Mouse (Mus musculus): ENCODE measurements around the gene Chtop.

DNA sequence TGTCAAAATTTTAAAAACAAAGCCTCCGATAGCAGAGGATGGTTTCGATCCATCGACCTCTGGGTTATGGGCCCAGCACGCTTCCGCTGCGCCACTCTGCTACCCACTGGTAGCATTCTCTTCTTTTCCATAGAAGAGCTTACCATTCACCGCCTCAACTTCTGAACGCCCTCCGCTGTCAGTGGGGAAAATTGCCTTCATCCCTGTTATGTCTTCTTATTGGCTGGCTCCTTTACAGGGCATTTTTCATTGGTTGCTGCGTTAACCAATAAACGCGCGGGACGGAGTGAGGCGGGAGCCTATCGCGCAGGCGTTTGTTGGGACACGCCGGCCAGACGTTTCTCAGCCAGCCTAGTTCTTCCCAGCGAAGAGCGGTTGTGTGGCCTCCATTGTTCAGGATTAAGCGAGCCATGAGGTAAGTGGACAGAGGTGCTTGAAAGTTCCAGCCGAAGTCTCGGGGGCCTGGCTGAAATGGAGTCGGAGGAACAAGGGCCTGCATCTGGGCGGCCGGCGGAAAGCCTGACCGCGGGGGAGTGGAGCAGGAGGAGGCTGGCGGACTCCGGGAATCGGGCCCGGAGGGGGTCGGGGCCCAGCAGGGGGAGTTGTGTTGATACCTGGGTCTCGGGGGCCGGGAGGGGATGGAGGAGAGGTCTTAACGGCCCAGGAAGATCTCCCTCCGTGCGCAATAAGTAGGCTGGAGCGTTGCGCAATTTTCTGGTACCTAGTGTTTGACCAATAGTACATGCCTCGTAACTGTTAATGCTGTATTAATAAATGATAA, 33.3 kb downstream of the Chtop start, which contains the start of gene Ilf2:
- TF ChIP-seq POLR2A (IDR thresholded peaks at IDR 0.05; ENCODE audit: extremely low read depth, insufficient read depth, low read length), result 0 out of 2 replicates have a peak, but pooled peaks have one; percentile 11
- TF ChIP-seq CTCF (IDR thresholded peaks at IDR 0.05; ENCODE audit: low read depth, low read length), result peak; percentile 27

All from liver, adult 2 months (tissue).